Mouse (Mus musculus): ENCODE measurements around the gene Flnb. TPM values are rescaled to one million over a fixed set of nuclear protein-coding genes. Genes with fewer than 3 reads are reported as not detected.

Flnb gene
- polyA plus RNA-seq, 1 experiment from 2014 or later = 21.3 TPM

GRCm38 (mm10) chr14:7807711-7808110 is 10.0 kb upstream of the Flnb start:
- WGBS = 80% methylated on average over 4 of the region's 4 CpGs
- Histone ChIP-seq H3K27me3 (no peaks in the 10 kb centered on the region), H3K4me3 (no peak overlapping the region), H3K27ac (replicated peaks) (no peak overlapping the region), H3K4me1 (no peaks in the 10 kb centered on the region), H3K36me3 (no peaks in the 10 kb centered on the region), H3K9me3 (no peaks in the 10 kb centered on the region), H3K4me2 (replicated peaks) (no peak overlapping the region), H3K9ac (replicated peaks) (no peak overlapping the region)
- no peak for ATAC-seq (ENCODE audit: low FRiP score, low read depth)

- no peaks in the 10 kb centered on the region for H3K27me3 ChIP-seq
- H3K36me3 ChIP-seq = no peaks in the 10 kb centered on the region
- H3K4me2 ChIP-seq (replicated peaks) = no peak overlapping the region
- H3K4me3 ChIP-seq = no peak overlapping the region
- no peaks in the 10 kb centered on the region for H3K9me3 ChIP-seq
- H3K27ac ChIP-seq (replicated peaks) = no peak overlapping the region
- H3K9ac ChIP-seq (replicated peaks) = no peak overlapping the region
- 74% methylated on average over 11 of the region's 11 CpGs for WGBS
- no peaks in the 10 kb centered on the region for H3K4me1 ChIP-seq
- ATAC-seq (ENCODE audit: low FRiP score, low read depth) = no peak
These were observed 9.2 kb upstream of the Flnb start for GRCm38 (mm10) chr14:7808501-7808981.

GRCm38 (mm10) chr14:7809043-7809955 is 8.5 kb upstream of the Flnb start:
- WGBS = 86% methylated on average over 12 of the region's 12 CpGs
- H3K27me3 ChIP-seq = no peaks in the 10 kb centered on the region
- no peaks in the 10 kb centered on the region for H3K36me3 ChIP-seq
- no peak overlapping the region for H3K9ac ChIP-seq (replicated peaks)
- H3K27ac ChIP-seq (replicated peaks) = no peak overlapping the region
- no peak for ATAC-seq (ENCODE audit: low FRiP score, low read depth)
- H3K4me1 ChIP-seq = no peaks in the 10 kb centered on the region
- no peaks in the 10 kb centered on the region for H3K9me3 ChIP-seq
- no peak overlapping the region for H3K4me3 ChIP-seq
- no peak overlapping the region for H3K4me2 ChIP-seq (replicated peaks)

- H3K9ac ChIP-seq (replicated peaks) = peak overlapping the region; percentile 76
- peak overlapping the region; percentile 67 for H3K4me3 ChIP-seq
- H3K9me3 ChIP-seq = no peaks in the 10 kb centered on the region
- peak; percentile 57 for ATAC-seq (ENCODE audit: low FRiP score, low read depth)
- peaks cover 22% of the 10 kb centered on the region for H3K4me1 ChIP-seq
- H3K36me3 ChIP-seq = no peaks in the 10 kb centered on the region
- WGBS = 1% methylated on average over 35 of the region's 36 CpGs
- H3K27me3 ChIP-seq = peaks cover 8% of the 10 kb centered on the region; the same call in 1 of the 2 replicates
- peak overlapping the region; percentile 95 for H3K4me2 ChIP-seq (replicated peaks)
- 0 out of 2 replicates have a peak overlapping the region, but pooled peaks have one; percentile 60 for H3K27ac ChIP-seq (replicated peaks)
These were observed 835 bp downstream of the Flnb start for GRCm38 (mm10) chr14:7818463-7819121.

GRCm38 (mm10) chr14:7819446-7819845 is 1.7 kb downstream of the Flnb start:
- Histone ChIP-seq H3K4me3 (peak overlapping the region; percentile 67), H3K4me2 (replicated peaks) (peak overlapping the region; percentile 95), H3K27me3 (peaks cover 8% of the 10 kb centered on the region; the same call in 1 of the 2 replicates), H3K4me1 (peaks cover 22% of the 10 kb centered on the region), H3K9ac (replicated peaks) (no peak overlapping the region), H3K9me3 (no peaks in the 10 kb centered on the region), H3K27ac (replicated peaks) (no peak overlapping the region), H3K36me3 (no peaks in the 10 kb centered on the region)
- no peak for ATAC-seq (ENCODE audit: low FRiP score, low read depth)
- WGBS = 74% methylated on average over 5 of the region's 5 CpGs

GRCm38 (mm10) chr14:7821341-7821740 is 3.6 kb downstream of the Flnb start:
- Histone ChIP-seq H3K4me1 (peaks cover 33% of the 10 kb centered on the region), H3K9me3 (no peaks in the 10 kb centered on the region), H3K27me3 (peaks cover 8% of the 10 kb centered on the region; the same call in 1 of the 2 replicates), H3K4me2 (replicated peaks) (no peak overlapping the region), H3K27ac (replicated peaks) (no peak overlapping the region), H3K9ac (replicated peaks) (no peak overlapping the region), H3K4me3 (no peak overlapping the region), H3K36me3 (no peaks in the 10 kb centered on the region)
- WGBS = 87% methylated on average over 8 of the region's 8 CpGs
- no peak for ATAC-seq (ENCODE audit: low FRiP score, low read depth)

GRCm38 (mm10) chr14:7822693-7823092 is 4.9 kb downstream of the Flnb start:
- Histone ChIP-seq H3K9ac (replicated peaks) (no peak overlapping the region), H3K4me1 (peaks cover 40% of the 10 kb centered on the region), H3K36me3 (no peaks in the 10 kb centered on the region), H3K27me3 (peaks cover 8% of the 10 kb centered on the region; the same call in 1 of the 2 replicates), H3K27ac (replicated peaks) (no peak overlapping the region), H3K4me3 (no peak overlapping the region), H3K9me3 (no peaks in the 10 kb centered on the region), H3K4me2 (replicated peaks) (no peak overlapping the region)
- 39% methylated on average over 7 of the region's 7 CpGs for WGBS
- no peak for ATAC-seq (ENCODE audit: low FRiP score, low read depth)

- no peak for ATAC-seq (ENCODE audit: low FRiP score, low read depth)
- Histone ChIP-seq H3K27ac (replicated peaks) (no peak overlapping the region), H3K4me2 (replicated peaks) (no peak overlapping the region), H3K4me1 (peaks cover 26% of the 10 kb centered on the region), H3K9me3 (no peaks in the 10 kb centered on the region), H3K9ac (replicated peaks) (no peak overlapping the region), H3K27me3 (no peaks in the 10 kb centered on the region), H3K4me3 (no peak overlapping the region), H3K36me3 (no peaks in the 10 kb centered on the region)
- WGBS = 75% methylated on average over 8 of the region's 8 CpGs
These were observed 7.0 kb downstream of the Flnb start for GRCm38 (mm10) chr14:7824651-7825268.

GRCm38 (mm10) chr14:7826151-7826937 is 8.6 kb downstream of the Flnb start:
- 39% methylated on average over 10 of the region's 10 CpGs for WGBS
- peak overlapping the region; percentile 62 for H3K27ac ChIP-seq (replicated peaks)
- no peak overlapping the region for H3K4me2 ChIP-seq (replicated peaks)
- no peaks in the 10 kb centered on the region for H3K36me3 ChIP-seq
- no peaks in the 10 kb centered on the region for H3K9me3 ChIP-seq
- ATAC-seq (ENCODE audit: low FRiP score, low read depth) = peak; percentile 61; the same call in 1 of the 2 replicates
- peaks cover 26% of the 10 kb centered on the region for H3K4me1 ChIP-seq
- H3K4me3 ChIP-seq = no peak overlapping the region
- no peak overlapping the region for H3K9ac ChIP-seq (replicated peaks)
- no peaks in the 10 kb centered on the region for H3K27me3 ChIP-seq

GRCm38 (mm10) chr14:7829181-7829580 is 11.4 kb downstream of the Flnb start:
- H3K4me2 ChIP-seq (replicated peaks) = no peak overlapping the region
- H3K27ac ChIP-seq (replicated peaks) = no peak overlapping the region
- no peak overlapping the region for H3K9ac ChIP-seq (replicated peaks)
- no peak for ATAC-seq (ENCODE audit: low FRiP score, low read depth)
- H3K36me3 ChIP-seq = no peaks in the 10 kb centered on the region
- no peak overlapping the region for H3K4me3 ChIP-seq
- H3K4me1 ChIP-seq = peaks cover 18% of the 10 kb centered on the region
- no peaks in the 10 kb centered on the region for H3K9me3 ChIP-seq
- no peaks in the 10 kb centered on the region for H3K27me3 ChIP-seq
- 89% methylated on average over 2 of the region's 2 CpGs for WGBS

- no peak overlapping the region for H3K27ac ChIP-seq (replicated peaks)
- no peaks in the 10 kb centered on the region for H3K9me3 ChIP-seq
- ATAC-seq (ENCODE audit: low FRiP score, low read depth) = no peak
- no peak overlapping the region for H3K4me3 ChIP-seq
- H3K4me1 ChIP-seq = peaks cover 1% of the 10 kb centered on the region; the same call in 1 of the 2 replicates
- no peaks in the 10 kb centered on the region for H3K27me3 ChIP-seq
- 79% methylated on average over 1 of the region's 1 CpGs for WGBS
- no peaks in the 10 kb centered on the region for H3K36me3 ChIP-seq
- H3K4me2 ChIP-seq (replicated peaks) = no peak overlapping the region
- H3K9ac ChIP-seq (replicated peaks) = no peak overlapping the region
These were observed 14.1 kb downstream of the Flnb start for GRCm38 (mm10) chr14:7831770-7832439.
